ENCODE assay signal across 8 mouse cellular contexts in the genomic region with DNA sequence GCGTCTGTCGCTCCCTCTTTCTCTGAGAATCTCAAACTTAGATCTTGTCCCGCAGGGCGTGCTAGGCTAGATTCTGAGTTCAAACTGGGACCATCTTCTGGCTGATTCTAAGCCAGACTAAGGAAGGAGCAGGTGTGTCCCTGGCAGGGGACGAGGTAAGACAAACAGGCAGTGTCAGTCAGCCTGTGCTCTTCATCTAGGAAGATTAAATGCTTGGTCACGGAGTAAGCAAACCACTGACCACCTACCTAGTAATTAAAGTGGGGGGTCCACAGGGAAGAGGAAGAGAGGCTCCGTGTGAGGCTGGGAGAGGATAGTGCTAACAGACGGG. TPM values are rescaled to one million over a fixed set of nuclear protein-coding genes. Genes with fewer than 3 reads are reported as not detected.
DNase-seq lines count a peak whose midpoint lies in the region; ATAC-seq and TF ChIP-seq lines count a peak whose summit lies in the region.

No protein-coding gene starts in this region.

- peak overlapping the region; percentile 83 for H3K4me2 ChIP-seq in neural tube, embryonic 11.5 days (ENCODE audit: low read depth)
- peak overlapping the region; percentile 93 for H3K4me2 ChIP-seq in liver, embryonic 12.5 days
- peak overlapping the region; percentile 62 for H3K4me2 ChIP-seq in stomach, postnatal 0 days (replicated peaks; ENCODE audit: low read depth)

- H3K36me3 ChIP-seq in neural tube, embryonic 11.5 days (ENCODE audit: control insufficient read depth, insufficient read depth, low read length): no peaks in the 10 kb centered on the region
- peaks cover 29% of the 10 kb centered on the region for H3K36me3 ChIP-seq in liver, embryonic 12.5 days
- H3K36me3 ChIP-seq in stomach, postnatal 0 days (ENCODE audit: control insufficient read depth, insufficient read depth, low read length): peaks cover 12% of the 10 kb centered on the region

- ATAC-seq in cerebellum, adult (ENCODE audit: insufficient number of reproducible peaks, low FRiP score, low TSS enrichment): peak; percentile 22; the same call in 1 of the 2 replicates
- peak; percentile 37; the same call in 1 of the 2 replicates for ATAC-seq in neural tube, embryonic 11.5 days (ENCODE audit: insufficient read depth, low FRiP score, low TSS enrichment)
- no peak for ATAC-seq in liver, embryonic 12.5 days
- 0 out of 2 replicates have a peak, but pooled peaks have one; percentile 6 for ATAC-seq in stomach, postnatal 0 days (ENCODE audit: low FRiP score, low TSS enrichment)

- no peak for TF ChIP-seq EP300 in stomach, postnatal 0 days (optimal IDR thresholded peaks at IDR 0.05)

- H3K4me1 ChIP-seq in neural tube, embryonic 11.5 days (ENCODE audit: control insufficient read depth, insufficient read depth, low read length): no peaks in the 10 kb centered on the region; the same call in 1 of the 2 replicates
- peaks cover 76% of the 10 kb centered on the region for H3K4me1 ChIP-seq in liver, embryonic 12.5 days
- H3K4me1 ChIP-seq in stomach, postnatal 0 days (replicated peaks; ENCODE audit: control insufficient read depth, insufficient read depth): peaks cover 4% of the 10 kb centered on the region; the same call in 1 of the 2 replicates

- no peak for DNase-seq in cerebellum, postnatal 25 days
- DNase-seq in neural tube, embryonic 11.5 days (ENCODE audit: low spot score): no peak
- no peak for DNase-seq in neural tube, embryonic 10.5 days (ENCODE audit: extremely low spot score, low spot score)
- no peak for DNase-seq in stomach, postnatal 0 days (ENCODE audit: low spot score)
- no peak for DNase-seq in adrenal gland, adult (ENCODE audit: inconsistent age in 2 of 2, low spot score in 1 of 2)
- DNase-seq in frontal cortex, postnatal 25 days (ENCODE audit: low spot score in 2 of 2): no peak

- no peaks in the 10 kb centered on the region for H3K27me3 ChIP-seq in neural tube, embryonic 11.5 days (ENCODE audit: control insufficient read depth, insufficient read depth, low read length)
- H3K27me3 ChIP-seq in liver, embryonic 12.5 days (replicated peaks): no peaks in the 10 kb centered on the region
- H3K27me3 ChIP-seq in stomach, postnatal 0 days (ENCODE audit: control insufficient read depth, insufficient read depth, low read length): no peaks in the 10 kb centered on the region

- H3K9me3 ChIP-seq in neural tube, embryonic 11.5 days (ENCODE audit: control insufficient read depth, low read length): no peaks in the 10 kb centered on the region
- H3K9me3 ChIP-seq in liver, embryonic 12.5 days (replicated peaks): no peaks in the 10 kb centered on the region
- H3K9me3 ChIP-seq in stomach, postnatal 0 days (ENCODE audit: control insufficient read depth, low read length): no peaks in the 10 kb centered on the region

- peak overlapping the region; percentile 60 for H3K4me3 ChIP-seq in neural tube, embryonic 11.5 days (ENCODE audit: low read depth, low read length)
- peak overlapping the region; percentile 86 for H3K4me3 ChIP-seq in liver, embryonic 12.5 days
- H3K4me3 ChIP-seq in stomach, postnatal 0 days (ENCODE audit: low read depth, low read length): peak overlapping the region; percentile 92

- no peak overlapping the region for H3K27ac ChIP-seq in neural tube, embryonic 11.5 days (ENCODE audit: low read depth, low read length)
- peak overlapping the region; percentile 88 for H3K27ac ChIP-seq in liver, embryonic 12.5 days
- H3K27ac ChIP-seq in stomach, postnatal 0 days (replicated peaks): no peak overlapping the region; the same call in 1 of the 2 replicates

- peak overlapping the region; percentile 59 for H3K9ac ChIP-seq in neural tube, embryonic 11.5 days (ENCODE audit: low read length)
- H3K9ac ChIP-seq in liver, embryonic 12.5 days: peak overlapping the region; percentile 88
- peak overlapping the region; percentile 81 for H3K9ac ChIP-seq in stomach, postnatal 0 days (ENCODE audit: low read length)

- TF ChIP-seq CTCF in stomach, postnatal 0 days (IDR thresholded peaks at IDR 0.05; ENCODE audit: low read depth): no peak

- WGBS in neural tube, embryonic 11.5 days: 5% methylated on average over 8 of the region's 8 CpGs
- WGBS in liver, embryonic 12.5 days (ENCODE audit: insufficient replicate concordance): 6% methylated on average over 8 of the region's 8 CpGs
- 8% methylated on average over 8 of the region's 8 CpGs for WGBS in stomach, postnatal 0 days

RNA-seq across cellular contexts. Expression of a gene that starts 0.6 kb away (rescaled TPM):
- polyA plus RNA-seq in neural tube, embryonic 11.5 days (2014; fragmentation: Nextera tagmentation; extraction: Ambion mirVana): 3.2 and 4.1 TPM in 2 replicates
- polyA plus RNA-seq in liver, embryonic 12.5 days (2016; fragmentation: Nextera tagmentation; extraction: Ambion mirVana): 7.4 and 8.3 TPM in 2 replicates
- polyA plus RNA-seq in stomach, postnatal 0 days (2015; fragmentation: Nextera tagmentation; extraction: Ambion mirVana): 7.5 and 8.1 TPM in 2 replicates

RNA-seq across cellular contexts. Expression of a gene that starts 10.5 kb away (rescaled TPM):
- polyA plus RNA-seq in neural tube, embryonic 11.5 days (2014; fragmentation: Nextera tagmentation; extraction: Ambion mirVana): 21.2 and 25.5 TPM in 2 replicates
- polyA plus RNA-seq in liver, embryonic 12.5 days (2016; fragmentation: Nextera tagmentation; extraction: Ambion mirVana): 45.2 and 47.2 TPM in 2 replicates
- 11.6 and 15.1 TPM in 2 replicates for polyA plus RNA-seq in stomach, postnatal 0 days (2015; fragmentation: Nextera tagmentation; extraction: Ambion mirVana)

RNA-seq across cellular contexts. Expression of a gene that starts 43.9 kb away (rescaled TPM):
- 51.1 and 51.4 TPM in 2 replicates for polyA plus RNA-seq in neural tube, embryonic 11.5 days (2014; fragmentation: Nextera tagmentation; extraction: Ambion mirVana)
- polyA plus RNA-seq in liver, embryonic 12.5 days (2016; fragmentation: Nextera tagmentation; extraction: Ambion mirVana): 24.0 and 30.1 TPM in 2 replicates
- polyA plus RNA-seq in stomach, postnatal 0 days (2015; fragmentation: Nextera tagmentation; extraction: Ambion mirVana): 30.4 and 30.6 TPM in 2 replicates

RNA-seq across cellular contexts. Expression of a gene that starts 47.7 kb away (rescaled TPM):
- polyA plus RNA-seq in neural tube, embryonic 11.5 days (2014; fragmentation: Nextera tagmentation; extraction: Ambion mirVana): 0.42 TPM in 1 of 2 replicates, not detected in the other
- not detected in 2 replicates for polyA plus RNA-seq in liver, embryonic 12.5 days (2016; fragmentation: Nextera tagmentation; extraction: Ambion mirVana)
- polyA plus RNA-seq in stomach, postnatal 0 days (2015; fragmentation: Nextera tagmentation; extraction: Ambion mirVana): 0.21 TPM in 2 replicates

RNA-seq across cellular contexts. Expression of a gene that starts 55.7 kb away (rescaled TPM):
- not detected in 2 replicates for polyA plus RNA-seq in neural tube, embryonic 11.5 days (2014; fragmentation: Nextera tagmentation; extraction: Ambion mirVana)
- not detected in 2 replicates for polyA plus RNA-seq in liver, embryonic 12.5 days (2016; fragmentation: Nextera tagmentation; extraction: Ambion mirVana)
- not detected in 2 replicates for polyA plus RNA-seq in stomach, postnatal 0 days (2015; fragmentation: Nextera tagmentation; extraction: Ambion mirVana)
